Mouse (Mus musculus) cerebellum, adult 9-10 months (tissue): Measurements from ENCODE around the gene Zfp422.
A peak's percentile ranks its signal among the peaks of the same experiment; 100 is the strongest.
"Not testable (repeated sequence)": the region's sequence is repeated elsewhere in the genome, so short reads cannot be mapped to it uniquely, and the experiment has no call there.

Experiments used
- DNase-seq: peaks from one replicate; pipeline ENCODE4 v3.0.0; 2022

Gene Zfp422

DNA sequence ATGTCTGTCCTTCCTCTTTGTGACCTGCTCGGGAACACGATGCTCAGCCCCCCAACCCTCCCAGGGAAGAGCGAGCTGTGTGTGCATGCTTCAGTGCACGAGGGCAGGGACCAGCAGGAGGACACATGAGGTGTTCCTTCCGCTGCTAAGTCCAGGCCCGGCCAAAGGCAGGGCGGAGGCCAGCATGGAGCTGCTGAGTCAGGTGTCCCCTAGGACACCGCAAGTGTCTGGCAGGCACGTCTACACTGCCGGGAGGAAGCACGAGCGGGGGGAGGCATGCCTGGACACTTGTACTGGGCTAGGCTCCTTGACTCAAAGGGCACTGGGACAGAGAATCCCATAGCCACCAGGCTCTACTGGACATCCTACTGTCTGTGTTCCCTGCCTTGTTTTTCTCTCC lies 19.0 kb upstream of the Zfp422 start:
- peak; percentile 26 for DNase-seq

- no peak for DNase-seq
These were observed 15.5 kb upstream of the Zfp422 start for GRCm38 (mm10) chr6:116644335-116644734.

- no peak for DNase-seq
These were observed 15.1 kb upstream of the Zfp422 start for GRCm38 (mm10) chr6:116643881-116644280.

DNA sequence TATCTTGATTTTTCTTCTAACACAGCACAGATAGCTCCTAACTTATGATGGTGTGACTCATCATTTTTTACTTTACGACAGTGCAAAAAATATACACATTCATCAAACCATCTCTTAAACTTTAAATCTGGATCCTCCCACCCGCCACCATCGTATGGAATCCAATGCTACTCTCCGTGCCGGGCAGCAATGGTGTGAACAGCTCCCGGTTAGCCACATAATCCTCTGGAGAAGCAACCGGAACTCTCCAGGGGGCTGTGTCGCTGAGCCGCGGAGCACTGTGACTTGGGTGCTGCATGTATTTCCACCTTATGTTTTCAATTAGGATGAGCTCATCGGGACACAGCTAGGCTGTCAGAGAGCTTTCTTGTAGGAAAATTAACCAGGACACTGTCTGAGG lies 14.1 kb upstream of the Zfp422 start:
- DNase-seq: no peak

DNA sequence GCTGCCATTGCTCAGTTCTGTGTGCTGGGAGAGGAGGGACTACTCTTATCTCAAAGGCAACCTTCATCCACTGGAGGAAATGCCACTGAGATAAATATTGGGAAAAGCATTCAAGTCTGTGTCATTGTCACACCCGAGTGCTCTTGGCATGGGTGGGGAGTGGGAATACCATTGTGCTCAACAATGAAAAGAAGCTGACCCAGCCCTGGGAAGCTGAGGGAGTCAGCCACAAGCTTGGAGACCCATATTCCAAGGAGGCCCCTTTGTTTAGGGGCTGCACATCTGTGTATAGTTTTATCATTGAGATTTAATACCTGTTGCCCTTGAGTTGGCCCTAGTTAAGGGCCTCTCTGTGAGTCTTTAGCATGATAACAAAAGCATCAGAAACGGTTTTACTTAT lies 10.9 kb upstream of the Zfp422 start:
- DNase-seq: no peak

GRCm38 (mm10) chr6:116638871-116639270 lies 10.1 kb upstream of the Zfp422 start:
- DNase-seq: no peak

DNA sequence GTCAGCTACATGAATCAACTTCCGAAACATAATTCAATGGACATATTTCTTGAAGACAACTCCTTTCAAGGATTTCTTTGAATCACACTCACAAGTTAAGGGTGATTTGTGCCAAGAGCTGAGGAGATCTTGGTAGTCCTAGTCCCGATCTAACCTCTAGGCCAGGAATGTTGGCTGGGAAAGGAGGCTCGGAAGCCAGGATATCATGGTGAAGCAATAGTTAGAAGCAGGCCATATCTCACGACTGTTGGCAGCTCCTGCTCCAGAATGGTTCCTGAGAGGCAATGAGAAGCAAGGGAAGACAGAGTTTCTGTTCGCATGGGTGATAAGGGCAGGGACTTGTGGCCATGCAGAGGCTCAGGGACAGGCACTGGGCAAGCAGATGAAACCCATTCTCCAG lies 8.7 kb upstream of the Zfp422 start:
- DNase-seq: no peak

GRCm38 (mm10) chr6:116636581-116637235 lies 7.9 kb upstream of the Zfp422 start:
- no peak for DNase-seq

DNA sequence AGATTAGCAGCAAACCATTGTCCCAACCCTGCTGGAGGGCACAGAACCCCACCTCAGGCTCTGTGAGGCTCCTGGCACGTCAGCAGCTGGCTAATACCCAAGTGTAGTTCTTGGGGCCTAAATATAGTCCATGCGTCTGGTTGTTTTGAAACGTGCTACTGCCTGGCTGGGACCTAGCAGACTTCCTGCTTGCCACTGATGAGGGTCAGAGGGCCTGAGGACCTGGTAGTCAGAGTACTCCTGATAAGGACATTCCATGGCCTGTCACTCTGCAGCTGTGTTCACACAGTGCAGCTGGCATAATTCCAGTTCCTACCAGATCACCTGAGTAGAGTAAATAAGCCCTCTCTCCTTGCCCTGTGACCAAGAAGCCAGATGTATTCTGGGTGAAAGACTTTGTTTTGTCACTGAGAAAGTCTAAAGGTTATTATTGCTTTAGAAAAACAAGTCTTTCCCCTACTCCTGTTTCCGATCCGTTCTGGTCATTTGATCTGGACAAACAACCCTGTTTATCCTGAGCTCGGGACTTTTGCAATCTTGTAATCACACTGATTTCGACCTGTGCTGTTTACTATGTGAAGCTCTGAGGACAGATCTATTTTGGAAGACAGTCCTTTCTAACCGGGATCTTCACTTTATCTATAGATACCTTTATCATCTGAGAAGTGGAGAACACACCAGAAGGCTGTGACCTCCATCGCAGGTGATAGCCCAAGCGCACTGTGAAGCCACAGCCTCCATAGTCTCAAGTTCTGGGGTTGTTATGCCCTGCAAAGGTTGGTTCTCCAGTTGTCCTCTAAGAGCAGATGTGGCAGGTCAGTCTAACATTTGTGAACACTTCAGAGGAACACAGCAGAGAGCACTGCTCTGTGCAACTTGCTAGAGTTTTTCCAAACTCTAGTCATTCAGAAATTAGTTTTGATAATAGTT lies 6.7 kb upstream of the Zfp422 start:
- no peak for DNase-seq

GRCm38 (mm10) chr6:116633741-116634695 lies 5.2 kb upstream of the Zfp422 start:
- DNase-seq: no peak

GRCm38 (mm10) chr6:116632129-116632528 lies 3.3 kb upstream of the Zfp422 start:
- DNase-seq: peak; percentile 65

GRCm38 (mm10) chr6:116629766-116630165 lies 967 bp upstream of the Zfp422 start:
- DNase-seq: no peak

GRCm38 (mm10) chr6:116628095-116628494 lies 704 bp downstream of the Zfp422 start:
- DNase-seq: no peak

GRCm38 (mm10) chr6:116626417-116626816 lies 2.4 kb downstream of the Zfp422 start:
- not testable (repeated sequence) for DNase-seq

DNA sequence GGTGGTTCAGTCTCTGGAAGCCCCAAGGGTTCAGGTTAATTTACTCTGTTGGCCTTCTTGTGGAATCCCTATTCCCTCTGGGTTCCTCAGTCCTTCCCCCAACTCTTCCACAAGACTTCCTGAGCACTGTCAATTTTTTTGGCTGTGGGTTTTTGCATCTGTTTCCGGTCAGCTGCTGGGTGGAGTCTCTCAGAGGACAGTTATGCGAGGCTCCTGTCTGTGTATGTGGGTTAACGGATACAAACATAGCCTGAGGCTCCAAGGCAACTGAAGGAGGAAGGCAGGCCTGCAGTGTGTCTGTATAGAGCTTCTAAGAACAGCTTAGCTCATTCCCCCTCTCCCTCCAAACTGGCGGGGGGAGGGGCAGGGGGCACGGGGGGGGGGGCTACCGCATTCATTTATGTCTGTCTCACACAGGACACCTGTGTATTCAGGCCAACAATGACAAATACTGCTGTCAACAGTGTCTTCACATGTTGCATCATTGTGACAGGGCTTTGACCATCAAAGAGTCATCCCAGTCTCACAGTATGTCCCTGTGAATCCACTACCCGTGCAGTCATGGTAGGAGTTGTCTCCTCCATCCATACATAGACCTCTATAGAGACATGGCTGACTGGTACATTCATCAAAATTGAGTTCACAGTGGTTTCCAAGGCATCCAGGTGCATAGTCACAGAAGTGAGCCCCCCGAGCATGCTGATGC lies 7.3 kb downstream of the Zfp422 start:
- no peak for DNase-seq

GRCm38 (mm10) chr6:116618073-116618472 lies 10.7 kb downstream of the Zfp422 start:
- no peak for DNase-seq

GRCm38 (mm10) chr6:116615719-116616118 lies 13.1 kb downstream of the Zfp422 start:
- no peak for DNase-seq

DNA sequence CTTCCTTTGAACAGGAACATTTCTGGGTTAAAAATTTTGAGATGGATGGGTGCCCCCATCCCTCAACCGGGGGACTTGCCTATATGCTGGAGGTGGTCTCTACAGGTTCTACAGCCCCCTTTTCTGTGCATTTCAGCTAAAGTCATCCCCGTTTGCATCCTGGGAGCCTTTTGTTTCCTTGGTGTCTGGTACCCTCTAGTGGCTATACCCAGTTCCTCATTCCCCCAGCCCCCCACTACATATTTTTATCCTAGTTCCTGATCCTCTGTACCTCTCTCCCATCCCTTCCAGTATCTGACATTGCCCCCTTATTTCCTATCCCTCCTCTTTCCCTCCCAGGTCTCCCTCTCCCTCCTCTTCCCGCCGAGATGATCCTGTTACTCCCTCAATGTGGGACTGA lies 21.6 kb downstream of the Zfp422 start:
- no peak for DNase-seq

DNA sequence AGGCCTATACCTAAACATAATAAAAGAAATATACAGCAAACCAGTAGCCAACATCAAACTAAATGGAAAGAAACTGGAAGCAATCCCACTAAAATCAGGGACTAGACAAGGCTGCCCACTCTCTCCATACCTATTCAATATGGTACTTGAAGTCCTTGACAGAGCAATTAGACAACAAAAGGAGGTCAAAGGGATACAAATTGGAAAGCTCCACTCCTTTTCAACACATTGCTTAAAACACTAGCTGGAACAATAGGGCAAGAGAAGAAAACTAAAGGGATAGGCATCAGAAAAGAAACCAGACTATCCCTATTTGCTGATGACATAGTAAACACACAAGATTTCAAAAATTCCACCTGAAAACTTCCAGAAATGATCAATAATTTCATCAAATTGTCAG lies 27.8 kb downstream of the Zfp422 start:
- not testable (repeated sequence) for DNase-seq

- no peak for DNase-seq
These were observed 44.7 kb downstream of the Zfp422 start, which contains the start of gene Olfr215 for GRCm38 (mm10) chr6:116584095-116584494. Olfr215 (minus strand) TSS chr6:116584195.
